Mouse (Mus musculus) frontal cortex, postnatal 14 days (tissue): ENCODE data around the gene Gm17490.

Source experiments
- DNase-seq, 2 experiments: peaks; one replicate each; pipeline ENCODE4 v3.0.0; 2022; ENCODE audit warnings: low spot score in 2 of 2

Gm17490 gene

GRCm38 (mm10) chr2:11625890-11626289 lies at the start of gene Gm17490:
Gene Gm17490, minus strand, starts transcription at chr2:11626264.
- no peak for DNase-seq

- no peak for DNase-seq
These were observed 46.1 kb upstream of the Gm17490 start for GRCm38 (mm10) chr2:11672144-11672543.

GRCm38 (mm10) chr2:11665326-11665725 lies 39.3 kb upstream of the Gm17490 start:
- DNase-seq = no peak

- no peak for DNase-seq
These were observed 38.7 kb upstream of the Gm17490 start for GRCm38 (mm10) chr2:11664806-11665205.

GRCm38 (mm10) chr2:11664367-11664766 lies 38.3 kb upstream of the Gm17490 start:
- DNase-seq = no peak

- DNase-seq = peak; percentile 77 to 86
These were observed 37.9 kb upstream of the Gm17490 start for GRCm38 (mm10) chr2:11663961-11664360.

GRCm38 (mm10) chr2:11662907-11663230 lies 36.8 kb upstream of the Gm17490 start:
- DNase-seq = no peak

- DNase-seq = no peak
These were observed 36.3 kb upstream of the Gm17490 start for GRCm38 (mm10) chr2:11662143-11662906.

- no peak for DNase-seq
These were observed 33.2 kb upstream of the Gm17490 start for GRCm38 (mm10) chr2:11659263-11659662.

GRCm38 (mm10) chr2:11657581-11657980 lies 31.5 kb upstream of the Gm17490 start:
- DNase-seq = no peak

GRCm38 (mm10) chr2:11654990-11655931 lies 29.2 kb upstream of the Gm17490 start:
- DNase-seq = no peak

- DNase-seq = no peak
These were observed 27.7 kb upstream of the Gm17490 start for GRCm38 (mm10) chr2:11653780-11654179.

GRCm38 (mm10) chr2:11653330-11653729 lies 27.3 kb upstream of the Gm17490 start:
- DNase-seq = no peak

GRCm38 (mm10) chr2:11652780-11653179 lies 26.7 kb upstream of the Gm17490 start:
- DNase-seq = no peak

GRCm38 (mm10) chr2:11652196-11652595 lies 26.1 kb upstream of the Gm17490 start:
- DNase-seq = no peak

GRCm38 (mm10) chr2:11651476-11651875 lies 25.4 kb upstream of the Gm17490 start:
- no peak for DNase-seq

GRCm38 (mm10) chr2:11645297-11645696 lies 19.2 kb upstream of the Gm17490 start:
- DNase-seq = no peak

GRCm38 (mm10) chr2:11644057-11644456 lies 18.0 kb upstream of the Gm17490 start:
- no peak for DNase-seq

GRCm38 (mm10) chr2:11642451-11642941 lies 16.4 kb upstream of the Gm17490 start, which contains the start of gene Il2ra:
Gene Il2ra, plus strand, starts transcription at chr2:11642807.
- no peak for DNase-seq

GRCm38 (mm10) chr2:11637115-11637514 lies 11.1 kb upstream of the Gm17490 start:
- DNase-seq = no peak

GRCm38 (mm10) chr2:11636138-11636480 lies 10.0 kb upstream of the Gm17490 start:
- DNase-seq = no peak

- DNase-seq = no peak
These were observed 9.5 kb upstream of the Gm17490 start for GRCm38 (mm10) chr2:11635471-11636137.
